Mouse (Mus musculus): ENCODE data around the gene Rere. TPM values are rescaled to one million over a fixed set of nuclear protein-coding genes. Genes with fewer than 3 reads are reported as not detected.

Gene Rere
- polyA plus RNA-seq, 1 experiment from 2014 or later, result 27.2 TPM

- ATAC-seq (ENCODE audit: insufficient number of reproducible peaks, low FRiP score, low TSS enrichment, low read depth), result no peak
- 72% methylated on average over 4 of the region's 4 CpGs for WGBS
- no peak overlapping the region for H3K4me2 ChIP-seq (replicated peaks)
- H3K36me3 ChIP-seq, result no peaks in the 10 kb centered on the region
- no peaks in the 10 kb centered on the region for H3K27me3 ChIP-seq
- no peak overlapping the region for H3K9ac ChIP-seq
- no peak overlapping the region for H3K27ac ChIP-seq (replicated peaks)
- peaks cover 41% of the 10 kb centered on the region for H3K4me1 ChIP-seq
- no peak overlapping the region for H3K4me3 ChIP-seq (replicated peaks)
- H3K9me3 ChIP-seq (replicated peaks), result no peaks in the 10 kb centered on the region
Measured at GRCm38 (mm10) chr4:150394091-150394490, 112.6 kb downstream of the Rere start.

GRCm38 (mm10) chr4:150396339-150396738 is 114.9 kb downstream of the Rere start:
- Histone ChIP-seq H3K36me3 (no peaks in the 10 kb centered on the region), H3K9ac (no peak overlapping the region), H3K27ac (replicated peaks) (peak overlapping the region; percentile 84), H3K4me1 (peaks cover 54% of the 10 kb centered on the region), H3K9me3 (replicated peaks) (no peaks in the 10 kb centered on the region), H3K4me2 (replicated peaks) (no peak overlapping the region), H3K27me3 (no peaks in the 10 kb centered on the region), H3K4me3 (replicated peaks) (no peak overlapping the region)
- 0 out of 2 replicates have a peak, but pooled peaks have one; percentile 34 for ATAC-seq (ENCODE audit: insufficient number of reproducible peaks, low FRiP score, low TSS enrichment, low read depth)

- WGBS, result 28% methylated on average over 13 of the region's 13 CpGs
- no peak overlapping the region for H3K4me3 ChIP-seq (replicated peaks)
- peak overlapping the region; percentile 84 for H3K27ac ChIP-seq (replicated peaks)
- no peaks in the 10 kb centered on the region for H3K36me3 ChIP-seq
- no peak overlapping the region for H3K4me2 ChIP-seq (replicated peaks)
- no peak for ATAC-seq (ENCODE audit: insufficient number of reproducible peaks, low FRiP score, low TSS enrichment, low read depth)
- H3K27me3 ChIP-seq, result no peaks in the 10 kb centered on the region
- no peaks in the 10 kb centered on the region for H3K9me3 ChIP-seq (replicated peaks)
- H3K4me1 ChIP-seq, result peaks cover 61% of the 10 kb centered on the region
- no peak overlapping the region for H3K9ac ChIP-seq
Measured at GRCm38 (mm10) chr4:150396826-150397620, 115.6 kb downstream of the Rere start.

GRCm38 (mm10) chr4:150399032-150399431 is 117.6 kb downstream of the Rere start:
- H3K27ac ChIP-seq (replicated peaks), result no peak overlapping the region
- no peak for ATAC-seq (ENCODE audit: insufficient number of reproducible peaks, low FRiP score, low TSS enrichment, low read depth)
- 66% methylated on average over 2 of the region's 2 CpGs for WGBS
- no peaks in the 10 kb centered on the region for H3K9me3 ChIP-seq (replicated peaks)
- H3K4me2 ChIP-seq (replicated peaks), result no peak overlapping the region
- H3K4me3 ChIP-seq (replicated peaks), result no peak overlapping the region
- no peaks in the 10 kb centered on the region for H3K27me3 ChIP-seq
- peaks cover 73% of the 10 kb centered on the region for H3K4me1 ChIP-seq
- H3K36me3 ChIP-seq, result no peaks in the 10 kb centered on the region
- H3K9ac ChIP-seq, result no peak overlapping the region

- Histone ChIP-seq H3K36me3 (peaks cover 4% of the 10 kb centered on the region; the same call in 1 of the 2 replicates), H3K9ac (no peak overlapping the region), H3K4me3 (replicated peaks) (no peak overlapping the region), H3K9me3 (replicated peaks) (no peaks in the 10 kb centered on the region), H3K27me3 (no peaks in the 10 kb centered on the region), H3K4me1 (peaks cover 56% of the 10 kb centered on the region), H3K4me2 (replicated peaks) (no peak overlapping the region), H3K27ac (replicated peaks) (peak overlapping the region; percentile 76)
- no peak for ATAC-seq (ENCODE audit: insufficient number of reproducible peaks, low FRiP score, low TSS enrichment, low read depth)
- 51% methylated on average over 13 of the region's 13 CpGs for WGBS
Measured at GRCm38 (mm10) chr4:150401830-150402607, 120.6 kb downstream of the Rere start.

- Histone ChIP-seq H3K4me2 (replicated peaks) (no peak overlapping the region), H3K27me3 (no peaks in the 10 kb centered on the region), H3K9me3 (replicated peaks) (no peaks in the 10 kb centered on the region), H3K27ac (replicated peaks) (peak overlapping the region; percentile 76; the same call in 1 of the 2 replicates), H3K4me1 (peaks cover 50% of the 10 kb centered on the region), H3K36me3 (peaks cover 4% of the 10 kb centered on the region), H3K4me3 (replicated peaks) (no peak overlapping the region), H3K9ac (no peak overlapping the region)
- 54% methylated on average over 4 of the region's 4 CpGs for WGBS
- ATAC-seq (ENCODE audit: insufficient number of reproducible peaks, low FRiP score, low TSS enrichment, low read depth), result no peak
Measured at GRCm38 (mm10) chr4:150402608-150402985, 121.2 kb downstream of the Rere start.

- WGBS, result 39% methylated on average over 11 of the region's 11 CpGs
- Histone ChIP-seq H3K4me1 (peaks cover 46% of the 10 kb centered on the region), H3K27ac (replicated peaks) (no peak overlapping the region), H3K4me3 (replicated peaks) (no peak overlapping the region), H3K27me3 (no peaks in the 10 kb centered on the region), H3K4me2 (replicated peaks) (no peak overlapping the region), H3K36me3 (peaks cover 7% of the 10 kb centered on the region), H3K9me3 (replicated peaks) (no peaks in the 10 kb centered on the region), H3K9ac (no peak overlapping the region)
- no peak for ATAC-seq (ENCODE audit: insufficient number of reproducible peaks, low FRiP score, low TSS enrichment, low read depth)
Measured at GRCm38 (mm10) chr4:150403941-150404340, 122.5 kb downstream of the Rere start.

GRCm38 (mm10) chr4:150404583-150404982 is 123.1 kb downstream of the Rere start:
- no peak for ATAC-seq (ENCODE audit: insufficient number of reproducible peaks, low FRiP score, low TSS enrichment, low read depth)
- H3K4me1 ChIP-seq, result peaks cover 39% of the 10 kb centered on the region

GRCm38 (mm10) chr4:150405786-150406185 is 124.3 kb downstream of the Rere start:
- ATAC-seq (ENCODE audit: insufficient number of reproducible peaks, low FRiP score, low TSS enrichment, low read depth), result no peak
- no peak overlapping the region for H3K4me3 ChIP-seq (replicated peaks)
- no peak overlapping the region for H3K27ac ChIP-seq (replicated peaks)
- H3K4me2 ChIP-seq (replicated peaks), result no peak overlapping the region
- 68% methylated on average over 5 of the region's 5 CpGs for WGBS
- no peak overlapping the region for H3K9ac ChIP-seq
- no peaks in the 10 kb centered on the region for H3K9me3 ChIP-seq (replicated peaks)
- H3K27me3 ChIP-seq, result no peaks in the 10 kb centered on the region
- H3K4me1 ChIP-seq, result peaks cover 40% of the 10 kb centered on the region
- peaks cover 7% of the 10 kb centered on the region for H3K36me3 ChIP-seq

More at GRCm38 (mm10) chr4:150404583-150404982, 123.1 kb downstream of the Rere start:
- 43% methylated on average over 6 of the region's 6 CpGs for WGBS
- no peak overlapping the region for H3K9ac ChIP-seq
- no peaks in the 10 kb centered on the region for H3K27me3 ChIP-seq
- H3K9me3 ChIP-seq (replicated peaks), result no peaks in the 10 kb centered on the region
- no peak overlapping the region for H3K4me2 ChIP-seq (replicated peaks)
- H3K27ac ChIP-seq (replicated peaks), result no peak overlapping the region; the same call in 1 of the 2 replicates
- H3K36me3 ChIP-seq, result peaks cover 7% of the 10 kb centered on the region
- no peak overlapping the region for H3K4me3 ChIP-seq (replicated peaks)

- no peak for ATAC-seq (ENCODE audit: insufficient number of reproducible peaks, low FRiP score, low TSS enrichment, low read depth)
- no peak overlapping the region for H3K4me3 ChIP-seq (replicated peaks)
- peaks cover 36% of the 10 kb centered on the region for H3K4me1 ChIP-seq
- no peaks in the 10 kb centered on the region for H3K9me3 ChIP-seq (replicated peaks)
- peaks cover 7% of the 10 kb centered on the region for H3K36me3 ChIP-seq
- H3K9ac ChIP-seq, result no peak overlapping the region
- H3K27ac ChIP-seq (replicated peaks), result no peak overlapping the region
- no peak overlapping the region for H3K4me2 ChIP-seq (replicated peaks)
- no peaks in the 10 kb centered on the region for H3K27me3 ChIP-seq
- WGBS, result 68% methylated on average over 21 of the region's 21 CpGs
Measured at GRCm38 (mm10) chr4:150406320-150406719, 124.9 kb downstream of the Rere start.

- H3K9ac ChIP-seq, result no peak overlapping the region
- H3K36me3 ChIP-seq, result peaks cover 7% of the 10 kb centered on the region
- peaks cover 31% of the 10 kb centered on the region for H3K4me1 ChIP-seq
- H3K4me3 ChIP-seq (replicated peaks), result no peak overlapping the region
- no peak overlapping the region for H3K4me2 ChIP-seq (replicated peaks)
- 83% methylated on average over 6 of the region's 6 CpGs for WGBS
- H3K27ac ChIP-seq (replicated peaks), result no peak overlapping the region
- H3K9me3 ChIP-seq (replicated peaks), result no peaks in the 10 kb centered on the region
- ATAC-seq (ENCODE audit: insufficient number of reproducible peaks, low FRiP score, low TSS enrichment, low read depth), result no peak
- H3K27me3 ChIP-seq, result no peaks in the 10 kb centered on the region
Measured at GRCm38 (mm10) chr4:150406821-150407220, 125.4 kb downstream of the Rere start.
